ENCODE assay signal across 17 mouse cellular contexts in genomic region chr15:84724199-84724598, GRCm38 (mm10). TPM values are rescaled to one million over a fixed set of nuclear protein-coding genes. Genes with fewer than 3 reads are reported as not detected.
A peak's percentile ranks its signal among the peaks of the same experiment; 100 is the strongest.
DNase-seq lines count a peak whose midpoint lies in the region; ATAC-seq lines count a peak whose summit lies in the region.
"Had no signal": no experiment of that assay in that cellular context is flagged by ENCODE, and none has a peak within 500 bp of the region (broad histone marks: within the 10 kb centered on the region; RNA-seq: fewer than 3 reads in every experiment).

No protein-coding gene starts in this region.

- H3K4me3 ChIP-seq in intestine, embryonic 16.5 days (ENCODE audit: low read length), result no peak overlapping the region
- H3K4me3 ChIP-seq in heart, embryonic 11.5 days (ENCODE audit: low read depth, low read length), result no peak overlapping the region
- no peak overlapping the region for H3K4me3 ChIP-seq in liver, embryonic 11.5 days (ENCODE audit: low read depth, low read length)
- H3K4me3 ChIP-seq: forebrain, embryonic 12.5 days; heart, embryonic 10.5 days; liver, embryonic 13.5 days; midbrain, embryonic 10.5 days had no signal

- no peaks in the 10 kb centered on the region for H3K9me3 ChIP-seq in intestine, embryonic 16.5 days (ENCODE audit: control insufficient read depth, low read length)
- no peaks in the 10 kb centered on the region for H3K9me3 ChIP-seq in heart, embryonic 11.5 days (replicated peaks; ENCODE audit: control insufficient read depth, low read length)
- no peaks in the 10 kb centered on the region for H3K9me3 ChIP-seq in liver, embryonic 11.5 days (ENCODE audit: control insufficient read depth, low read length)
- H3K9me3 ChIP-seq: forebrain, embryonic 12.5 days; heart, embryonic 10.5 days; liver, embryonic 13.5 days; midbrain, embryonic 10.5 days had no signal

- H3K36me3 ChIP-seq in intestine, embryonic 16.5 days (ENCODE audit: control insufficient read depth, insufficient read depth, low read length), result no peaks in the 10 kb centered on the region
- H3K36me3 ChIP-seq in heart, embryonic 11.5 days (ENCODE audit: control insufficient read depth, insufficient read depth, low read length), result no peaks in the 10 kb centered on the region
- no peaks in the 10 kb centered on the region for H3K36me3 ChIP-seq in liver, embryonic 11.5 days (ENCODE audit: control insufficient read depth, insufficient read depth, low read length)
- H3K36me3 ChIP-seq: forebrain, embryonic 12.5 days; heart, embryonic 10.5 days; liver, embryonic 13.5 days; midbrain, embryonic 10.5 days had no signal

- H3K4me2 ChIP-seq in intestine, embryonic 16.5 days (ENCODE audit: low read depth, low read length), result no peak overlapping the region
- no peak overlapping the region for H3K4me2 ChIP-seq in heart, embryonic 11.5 days
- no peak overlapping the region for H3K4me2 ChIP-seq in liver, embryonic 11.5 days
- H3K4me2 ChIP-seq: forebrain, embryonic 12.5 days; liver, embryonic 13.5 days had no signal

- H3K4me1 ChIP-seq in intestine, embryonic 16.5 days (ENCODE audit: control insufficient read depth, insufficient read depth, low read length), result peaks cover 18% of the 10 kb centered on the region
- H3K4me1 ChIP-seq in heart, embryonic 11.5 days (ENCODE audit: control insufficient read depth, insufficient read depth, low read length), result peaks cover 13% of the 10 kb centered on the region
- peaks cover 7% of the 10 kb centered on the region; the same call in 1 of the 2 replicates for H3K4me1 ChIP-seq in liver, embryonic 11.5 days (replicated peaks; ENCODE audit: control insufficient read depth, insufficient read depth, low read length)

- H3K9ac ChIP-seq in intestine, embryonic 16.5 days (ENCODE audit: low read depth, low read length), result no peak overlapping the region
- no peak overlapping the region for H3K9ac ChIP-seq in heart, embryonic 11.5 days (ENCODE audit: low read depth, low read length)
- no peak overlapping the region for H3K9ac ChIP-seq in liver, embryonic 11.5 days (ENCODE audit: low read depth, low read length)
- H3K9ac ChIP-seq: forebrain, embryonic 12.5 days; liver, embryonic 13.5 days had no signal

- DNase-seq in embryo, embryonic 11 days, result peak; percentile 33
- no peak for DNase-seq in embryo, embryonic 10 days (ENCODE audit: low spot score)
- DNase-seq in lung, adult 18-20 months, result peak; percentile 75 to 84
- DNase-seq in lung, postnatal 4 days, result peak; percentile 53 to 58
- DNase-seq in thymus, postnatal 14 days, result no peak
- no peak for DNase-seq in liver, embryonic 11.5 days (ENCODE audit: low spot score)
- DNase-seq: cerebellum, postnatal 14 days; heart, postnatal 36 days; layer of hippocampus, adult 9-11 months; liver, embryonic 13.5 days; right cerebral cortex, adult 18-20 months had no signal

- H3K27me3 ChIP-seq in intestine, embryonic 16.5 days (replicated peaks; ENCODE audit: control insufficient read depth, insufficient read depth, low read length), result no peaks in the 10 kb centered on the region
- H3K27me3 ChIP-seq in heart, embryonic 11.5 days (ENCODE audit: control insufficient read depth, insufficient read depth, low read length), result peaks cover 3% of the 10 kb centered on the region
- H3K27me3 ChIP-seq in liver, embryonic 11.5 days (replicated peaks; ENCODE audit: control insufficient read depth, insufficient read depth, low read length), result peaks cover 16% of the 10 kb centered on the region
- H3K27me3 ChIP-seq: Patski had no signal

- ATAC-seq in intestine, embryonic 16.5 days, result peak; percentile 61
- no peak for ATAC-seq in heart, embryonic 11.5 days (replicated peaks; ENCODE audit: insufficient number of reproducible peaks, low FRiP score, low TSS enrichment)
- no peak for ATAC-seq in liver, embryonic 11.5 days (replicated peaks; ENCODE audit: low FRiP score)
- ATAC-seq: Patski had no signal

- 45% methylated on average over 4 of the region's 4 CpGs for WGBS in intestine, embryonic 16.5 days
- 64% methylated on average over 4 of the region's 4 CpGs for WGBS in heart, embryonic 11.5 days (ENCODE audit: insufficient replicate concordance)
- WGBS in liver, embryonic 11.5 days, result 57% methylated on average over 4 of the region's 4 CpGs

- peak overlapping the region; percentile 81 for H3K27ac ChIP-seq in intestine, embryonic 16.5 days (ENCODE audit: low read length)
- no peak overlapping the region for H3K27ac ChIP-seq in heart, embryonic 11.5 days (ENCODE audit: low read depth, low read length)
- no peak overlapping the region for H3K27ac ChIP-seq in liver, embryonic 11.5 days (ENCODE audit: low read depth, low read length)
- H3K27ac ChIP-seq: forebrain, embryonic 12.5 days; heart, embryonic 10.5 days; liver, embryonic 13.5 days; midbrain, embryonic 10.5 days had no signal

RNA-seq across cellular contexts. Expression of gene Arhgap8, which starts 4.3 kb away (rescaled TPM):
- polyA plus RNA-seq in intestine, embryonic 16.5 days (2015; fragmentation: Nextera tagmentation; extraction: Ambion mirVana), result 14.3 and 16.3 TPM in 2 replicates
- 2.7 TPM in 2 replicates for polyA plus RNA-seq in heart, embryonic 11.5 days (2014; fragmentation: Nextera tagmentation; extraction: Ambion mirVana)
- 0.93 and 1.3 TPM in 2 replicates for polyA plus RNA-seq in liver, embryonic 11.5 days (2014; fragmentation: Nextera tagmentation; extraction: Ambion mirVana)

RNA-seq across cellular contexts. Expression of gene Prr5, which starts 54.8 kb away (rescaled TPM):
- polyA plus RNA-seq in intestine, embryonic 16.5 days (2015; fragmentation: Nextera tagmentation; extraction: Ambion mirVana), result 69.1 and 81.3 TPM in 2 replicates
- 18.0 and 19.9 TPM in 2 replicates for polyA plus RNA-seq in heart, embryonic 11.5 days (2014; fragmentation: Nextera tagmentation; extraction: Ambion mirVana)
- polyA plus RNA-seq in liver, embryonic 11.5 days (2014; fragmentation: Nextera tagmentation; extraction: Ambion mirVana), result 17.7 and 20.4 TPM in 2 replicates

Comparison
In these comparisons a context has a peak if more than half of its experiments do, and no peak if none do; other contexts are left out.
1. DNase-seq: peak in embryo, embryonic 11 days (single experiment), lung, adult 18-20 months (2 of 2) and lung, postnatal 4 days (2 of 2); none in embryo, embryonic 10 days (single experiment), thymus, postnatal 14 days (single experiment) and liver, embryonic 11.5 days (single experiment).